Mouse (Mus musculus) stomach, embryonic 16.5 days (tissue): ENCODE data around the gene Srgap1. TPM values are rescaled to one million over a fixed set of nuclear protein-coding genes. Genes with fewer than 3 reads are reported as not detected.

Experiments
- polyA plus RNA-seq: library from polyadenylated mRNA; unstranded; fragments of >200 nt; fragmentation: Nextera tagmentation; extraction: Ambion mirVana; gene quantifications from 2 replicates; pipeline ENCODE4 v1.2.1, GENCODE M21; 2015

Gene Srgap1
- polyA plus RNA-seq, 1 experiment from 2014 or later = 5.6 TPM

Other genes with a start within 250 kb of the Srgap1 start
- 40.3 and 44.1 TPM in 2 replicates for gene Rxylt1, start 50.1 kb upstream of the Srgap1 start, polyA plus RNA-seq